Mouse (Mus musculus): ENCODE results near the gene Pde3b. TPM values are rescaled to one million over a fixed set of nuclear protein-coding genes. Genes with fewer than 3 reads are reported as not detected.

Gene Pde3b
- polyA plus RNA-seq, 1 experiment from 2014 or later = 1.7 TPM

DNA sequence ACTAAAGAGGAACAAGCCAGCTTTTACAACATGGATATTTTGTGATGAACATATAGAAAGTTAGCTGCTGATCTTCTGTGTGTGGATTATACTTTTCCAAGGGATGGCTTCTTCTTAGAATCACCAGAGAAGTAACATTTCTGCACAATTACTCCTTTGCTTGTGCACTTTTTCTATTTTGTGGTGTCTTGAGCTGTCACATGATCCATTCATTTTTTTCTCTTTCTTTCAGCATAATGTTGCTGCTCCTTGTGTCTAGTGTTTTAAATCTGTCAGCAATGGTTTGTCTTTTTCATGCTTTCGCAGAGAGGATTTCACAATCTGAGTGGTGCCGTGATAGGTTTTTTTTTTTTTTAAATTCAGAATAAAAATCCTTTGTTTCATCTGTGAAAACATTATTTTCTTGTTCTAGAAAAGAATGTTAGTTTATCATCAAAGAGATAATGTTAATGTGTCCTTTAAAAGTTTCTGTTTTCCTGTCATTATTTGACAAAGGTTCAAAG lies 66.4 kb downstream of the Pde3b start:
- H3K4me2 ChIP-seq (replicated peaks; ENCODE audit: low read depth) = no peak overlapping the region
- no peak overlapping the region for H3K27ac ChIP-seq (ENCODE audit: low read depth, low read length)
- no peaks in the 10 kb centered on the region for H3K9me3 ChIP-seq (ENCODE audit: control insufficient read depth)
- no peak for ATAC-seq
- no peak overlapping the region for H3K9ac ChIP-seq (ENCODE audit: low read depth, low read length)
- no peaks in the 10 kb centered on the region for H3K36me3 ChIP-seq (ENCODE audit: control insufficient read depth, insufficient read depth)
- no peak for TF ChIP-seq CTCF (IDR thresholded peaks at IDR 0.05; ENCODE audit: low read depth)
- H3K4me1 ChIP-seq (replicated peaks; ENCODE audit: control insufficient read depth, insufficient read depth, low read length) = no peaks in the 10 kb centered on the region
- no peak overlapping the region for H3K4me3 ChIP-seq (ENCODE audit: low read depth, low read length)
- H3K27me3 ChIP-seq (replicated peaks; ENCODE audit: control insufficient read depth, insufficient read depth, low read length) = no peaks in the 10 kb centered on the region
- whole genome bisulfite sequencing = 91% methylated on average over 2 of the region's 2 CpGs

DNA sequence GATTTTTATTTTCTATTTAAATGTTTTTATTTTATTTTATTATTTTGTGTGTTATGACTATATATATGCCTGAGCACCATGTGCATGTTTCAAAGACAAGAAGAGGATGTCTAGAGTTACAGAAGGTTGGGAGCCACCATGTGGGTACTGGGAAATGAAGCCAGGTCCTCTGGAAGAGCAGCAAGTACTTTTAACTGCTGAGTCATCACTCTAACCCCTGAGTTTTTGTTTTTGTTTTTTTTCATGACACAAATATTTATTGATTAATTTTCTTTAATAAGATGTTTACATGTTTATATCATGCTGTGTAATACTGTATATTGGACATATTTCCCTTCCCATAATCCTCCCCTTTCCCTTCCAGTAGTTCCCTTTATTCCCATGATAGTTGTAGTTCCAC lies 77.5 kb downstream of the Pde3b start:
- TF ChIP-seq CTCF (IDR thresholded peaks at IDR 0.05; ENCODE audit: low read depth) = no peak
- no peaks in the 10 kb centered on the region for H3K27me3 ChIP-seq (replicated peaks; ENCODE audit: control insufficient read depth, insufficient read depth, low read length)
- no peak overlapping the region for H3K27ac ChIP-seq (ENCODE audit: low read depth, low read length)
- H3K9ac ChIP-seq (ENCODE audit: low read depth, low read length) = no peak overlapping the region
- H3K9me3 ChIP-seq (ENCODE audit: control insufficient read depth) = no peaks in the 10 kb centered on the region
- no peak overlapping the region for H3K4me2 ChIP-seq (replicated peaks; ENCODE audit: low read depth)
- no peak overlapping the region for H3K4me3 ChIP-seq (ENCODE audit: low read depth, low read length)
- no peak for ATAC-seq
- no peaks in the 10 kb centered on the region for H3K36me3 ChIP-seq (ENCODE audit: control insufficient read depth, insufficient read depth)
- H3K4me1 ChIP-seq (replicated peaks; ENCODE audit: control insufficient read depth, insufficient read depth, low read length) = no peaks in the 10 kb centered on the region

DNA sequence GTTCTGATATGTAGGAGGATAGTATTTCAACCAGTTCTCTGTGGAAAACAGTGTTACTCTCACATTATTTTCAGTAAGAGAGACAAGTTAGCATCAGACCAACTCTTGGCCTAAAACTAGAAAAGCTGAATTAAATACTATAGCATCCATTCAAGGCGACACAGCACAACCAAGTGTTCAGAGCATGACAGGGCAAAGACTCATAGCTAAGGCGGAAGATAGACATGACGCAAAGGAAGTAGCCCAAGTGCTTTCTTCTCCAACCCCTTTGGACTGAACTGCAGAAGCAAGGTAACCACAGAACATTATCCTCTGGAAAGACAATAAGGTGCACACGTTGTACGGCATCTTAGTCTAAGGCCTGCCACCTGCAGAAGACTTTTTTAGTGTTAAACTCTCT lies 79.0 kb downstream of the Pde3b start:
- 92% methylated on average over 5 of the region's 5 CpGs for WGBS

DNA sequence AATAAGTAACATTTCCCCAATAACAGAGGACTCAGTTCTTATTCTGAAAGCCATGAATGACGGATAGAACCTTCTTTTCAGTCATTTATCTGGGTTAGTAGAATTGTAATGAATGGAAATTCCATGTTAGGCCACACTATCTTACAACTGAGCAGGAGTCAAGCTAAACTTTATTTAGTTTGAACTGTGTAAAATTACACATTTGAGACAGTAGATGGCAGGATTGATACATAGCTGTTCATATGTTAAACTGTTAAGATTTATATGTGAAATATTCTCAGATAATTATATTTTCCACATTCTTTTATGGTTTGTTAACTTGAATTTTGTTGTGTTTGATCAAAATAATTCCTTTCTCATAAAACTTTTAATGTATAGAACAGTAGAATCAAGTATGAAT lies 84.2 kb downstream of the Pde3b start:
- 89% methylated on average over 1 of the region's 1 CpGs for WGBS
- TF ChIP-seq CTCF (IDR thresholded peaks at IDR 0.05; ENCODE audit: low read depth) = peak; percentile 60

More for the DNA sequence above, 79.0 kb downstream of the Pde3b start:
- Histone ChIP-seq H3K4me2 (replicated peaks; ENCODE audit: low read depth) (no peak overlapping the region), H3K27me3 (replicated peaks; ENCODE audit: control insufficient read depth, insufficient read depth, low read length) (no peaks in the 10 kb centered on the region), H3K36me3 (ENCODE audit: control insufficient read depth, insufficient read depth) (no peaks in the 10 kb centered on the region), H3K27ac (ENCODE audit: low read depth, low read length) (no peak overlapping the region), H3K9me3 (ENCODE audit: control insufficient read depth) (no peaks in the 10 kb centered on the region), H3K4me1 (replicated peaks; ENCODE audit: control insufficient read depth, insufficient read depth, low read length) (no peaks in the 10 kb centered on the region), H3K9ac (ENCODE audit: low read depth, low read length) (no peak overlapping the region), H3K4me3 (ENCODE audit: low read depth, low read length) (no peak overlapping the region)
- ATAC-seq = no peak
- TF ChIP-seq CTCF (IDR thresholded peaks at IDR 0.05; ENCODE audit: low read depth) = peak; percentile 37

DNA sequence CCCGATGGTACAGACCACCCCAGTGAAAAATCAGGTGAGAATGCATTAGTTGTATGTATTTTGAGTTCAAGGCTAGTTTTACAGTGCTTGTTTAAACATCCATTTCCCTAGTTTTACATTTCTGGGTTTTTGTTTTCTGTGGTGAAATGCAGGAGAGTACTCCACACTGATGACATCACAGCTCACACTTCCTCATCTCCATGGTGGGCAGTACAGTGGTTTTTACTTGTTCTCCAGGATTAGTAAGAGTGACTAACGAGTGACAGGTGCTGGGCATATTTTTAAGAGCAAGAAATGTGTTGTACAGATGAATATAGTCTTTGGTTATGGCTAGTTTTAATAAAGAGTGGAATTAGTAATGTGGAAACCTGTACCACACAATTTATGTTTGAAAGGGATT lies 93.8 kb downstream of the Pde3b start:
- H3K9ac ChIP-seq (ENCODE audit: low read depth, low read length) = no peak overlapping the region
- no peaks in the 10 kb centered on the region for H3K9me3 ChIP-seq (ENCODE audit: control insufficient read depth)
- ATAC-seq = no peak
- H3K4me3 ChIP-seq (ENCODE audit: low read depth, low read length) = no peak overlapping the region
- H3K36me3 ChIP-seq (ENCODE audit: control insufficient read depth, insufficient read depth) = no peaks in the 10 kb centered on the region
- H3K4me2 ChIP-seq (replicated peaks; ENCODE audit: low read depth) = no peak overlapping the region
- H3K4me1 ChIP-seq (replicated peaks; ENCODE audit: control insufficient read depth, insufficient read depth, low read length) = no peaks in the 10 kb centered on the region
- TF ChIP-seq CTCF (IDR thresholded peaks at IDR 0.05; ENCODE audit: low read depth) = no peak
- no peak overlapping the region for H3K27ac ChIP-seq (ENCODE audit: low read depth, low read length)
- no peaks in the 10 kb centered on the region for H3K27me3 ChIP-seq (replicated peaks; ENCODE audit: control insufficient read depth, insufficient read depth, low read length)
- WGBS = 84% methylated on average over 2 of the region's 2 CpGs

More for the DNA sequence above, 84.2 kb downstream of the Pde3b start:
- Histone ChIP-seq H3K4me3 (ENCODE audit: low read depth, low read length) (no peak overlapping the region), H3K4me1 (replicated peaks; ENCODE audit: control insufficient read depth, insufficient read depth, low read length) (no peaks in the 10 kb centered on the region), H3K27ac (ENCODE audit: low read depth, low read length) (no peak overlapping the region), H3K36me3 (ENCODE audit: control insufficient read depth, insufficient read depth) (no peaks in the 10 kb centered on the region), H3K4me2 (replicated peaks; ENCODE audit: low read depth) (no peak overlapping the region), H3K9ac (ENCODE audit: low read depth, low read length) (no peak overlapping the region), H3K9me3 (ENCODE audit: control insufficient read depth) (no peaks in the 10 kb centered on the region), H3K27me3 (replicated peaks; ENCODE audit: control insufficient read depth, insufficient read depth, low read length) (no peaks in the 10 kb centered on the region)
- no peak for ATAC-seq

DNA sequence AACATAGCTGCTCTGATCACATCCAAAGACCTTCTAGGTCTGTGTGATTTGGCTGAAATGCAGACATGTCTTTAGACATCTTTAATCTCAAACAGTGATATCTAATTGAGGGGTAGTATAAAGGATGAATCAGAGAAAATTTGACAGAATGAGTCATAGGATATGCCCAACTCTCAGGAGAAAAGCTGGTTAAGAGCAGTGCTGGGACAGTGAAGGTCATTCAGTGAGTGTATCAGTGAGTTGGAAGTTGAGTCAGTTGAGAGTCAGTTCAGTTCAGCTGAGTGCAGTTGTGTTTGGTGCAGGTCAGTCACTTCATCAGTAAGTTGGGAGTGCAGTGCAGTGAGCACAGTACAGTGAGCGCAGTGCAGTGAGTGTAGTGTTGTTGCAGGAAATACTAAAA lies 105.0 kb downstream of the Pde3b start:
- Histone ChIP-seq H3K36me3 (ENCODE audit: control insufficient read depth, insufficient read depth) (no peaks in the 10 kb centered on the region), H3K4me2 (replicated peaks; ENCODE audit: low read depth) (no peak overlapping the region), H3K27me3 (replicated peaks; ENCODE audit: control insufficient read depth, insufficient read depth, low read length) (no peaks in the 10 kb centered on the region), H3K9me3 (ENCODE audit: control insufficient read depth) (no peaks in the 10 kb centered on the region), H3K9ac (ENCODE audit: low read depth, low read length) (no peak overlapping the region), H3K27ac (ENCODE audit: low read depth, low read length) (no peak overlapping the region), H3K4me1 (replicated peaks; ENCODE audit: control insufficient read depth, insufficient read depth, low read length) (no peaks in the 10 kb centered on the region), H3K4me3 (ENCODE audit: low read depth, low read length) (no peak overlapping the region)
- 95% methylated on average over 1 of the region's 1 CpGs for WGBS
- ATAC-seq = no peak
- no peak for TF ChIP-seq CTCF (IDR thresholded peaks at IDR 0.05; ENCODE audit: low read depth)

DNA sequence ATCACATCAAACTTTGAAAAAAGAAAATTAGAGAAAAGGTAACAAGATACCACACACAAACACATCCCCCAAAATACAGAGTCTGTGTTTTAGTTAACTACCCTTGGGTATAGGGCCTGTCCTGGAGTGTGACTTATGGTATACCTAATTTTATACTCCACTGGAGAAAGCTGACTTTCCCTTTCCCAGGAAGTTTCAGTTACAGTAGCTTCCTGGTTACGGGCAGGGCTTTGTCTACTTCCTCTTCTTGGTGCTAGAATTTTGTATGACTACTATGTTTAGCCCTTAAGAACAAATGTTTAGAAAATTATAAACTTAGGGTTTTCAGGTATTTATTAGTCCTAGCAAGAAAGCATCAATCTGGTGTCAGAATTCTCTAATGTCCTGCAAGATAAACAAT lies 111.2 kb downstream of the Pde3b start:
- Histone ChIP-seq H3K4me2 (replicated peaks; ENCODE audit: low read depth) (no peak overlapping the region), H3K4me3 (ENCODE audit: low read depth, low read length) (no peak overlapping the region), H3K4me1 (replicated peaks; ENCODE audit: control insufficient read depth, insufficient read depth, low read length) (no peaks in the 10 kb centered on the region), H3K27me3 (replicated peaks; ENCODE audit: control insufficient read depth, insufficient read depth, low read length) (no peaks in the 10 kb centered on the region), H3K9me3 (ENCODE audit: control insufficient read depth) (no peaks in the 10 kb centered on the region), H3K27ac (ENCODE audit: low read depth, low read length) (no peak overlapping the region), H3K36me3 (ENCODE audit: control insufficient read depth, insufficient read depth) (no peaks in the 10 kb centered on the region), H3K9ac (ENCODE audit: low read depth, low read length) (no peak overlapping the region)
- TF ChIP-seq CTCF (IDR thresholded peaks at IDR 0.05; ENCODE audit: low read depth) = no peak
- 57% methylated on average over 1 of the region's 1 CpGs for WGBS
- no peak for ATAC-seq
